Mouse (Mus musculus): ENCODE data around the gene Slc9a2. TPM values are rescaled to one million over a fixed set of nuclear protein-coding genes. Genes with fewer than 3 reads are reported as not detected.

The Slc9a2 gene
- polyA plus RNA-seq, 1 experiment from 2014 or later, result 0.05 TPM

GRCm38 (mm10) chr1:40767588-40767987, 87.2 kb downstream of the Slc9a2 start:
- Histone ChIP-seq H3K9ac (replicated peaks) (no peak overlapping the region), H3K9me3 (no peaks in the 10 kb centered on the region), H3K4me3 (replicated peaks) (no peak overlapping the region), H3K27ac (no peak overlapping the region), H3K4me2 (no peak overlapping the region), H3K36me3 (no peaks in the 10 kb centered on the region), H3K27me3 (no peaks in the 10 kb centered on the region), H3K4me1 (replicated peaks) (no peaks in the 10 kb centered on the region)
- no peak for ATAC-seq (ENCODE audit: insufficient number of reproducible peaks, insufficient read depth, low FRiP score, low TSS enrichment, low read depth)
- 87% methylated on average over 18 of the region's 18 CpGs for WGBS

GRCm38 (mm10) chr1:40768606-40769005, 88.2 kb downstream of the Slc9a2 start:
- Histone ChIP-seq H3K4me1 (replicated peaks) (no peaks in the 10 kb centered on the region), H3K4me2 (no peak overlapping the region), H3K36me3 (0 out of 2 replicates have a peak, but pooled peaks cover 6% of the 10 kb centered on the region), H3K27me3 (no peaks in the 10 kb centered on the region), H3K27ac (no peak overlapping the region), H3K9ac (replicated peaks) (no peak overlapping the region), H3K9me3 (no peaks in the 10 kb centered on the region), H3K4me3 (replicated peaks) (no peak overlapping the region)
- no peak for ATAC-seq (ENCODE audit: insufficient number of reproducible peaks, insufficient read depth, low FRiP score, low TSS enrichment, low read depth)
- WGBS, result 32% methylated on average over 6 of the region's 6 CpGs

- no peak for ATAC-seq (ENCODE audit: insufficient number of reproducible peaks, insufficient read depth, low FRiP score, low TSS enrichment, low read depth)
- H3K36me3 ChIP-seq, result peaks cover 11% of the 10 kb centered on the region
- 69% methylated on average over 4 of the region's 4 CpGs for WGBS
- H3K27me3 ChIP-seq, result no peaks in the 10 kb centered on the region
- no peaks in the 10 kb centered on the region for H3K9me3 ChIP-seq
- no peak overlapping the region for H3K4me3 ChIP-seq (replicated peaks)
- no peak overlapping the region for H3K27ac ChIP-seq
- H3K9ac ChIP-seq (replicated peaks), result no peak overlapping the region
- no peaks in the 10 kb centered on the region for H3K4me1 ChIP-seq (replicated peaks)
- H3K4me2 ChIP-seq, result no peak overlapping the region
Measured at GRCm38 (mm10) chr1:40769331-40769894, 89.0 kb downstream of the Slc9a2 start.

- no peak overlapping the region for H3K4me3 ChIP-seq (replicated peaks)
- H3K9me3 ChIP-seq, result no peaks in the 10 kb centered on the region
- no peaks in the 10 kb centered on the region for H3K27me3 ChIP-seq
- no peak overlapping the region for H3K4me2 ChIP-seq
- no peaks in the 10 kb centered on the region for H3K4me1 ChIP-seq (replicated peaks)
- no peak overlapping the region for H3K9ac ChIP-seq (replicated peaks)
- ATAC-seq (ENCODE audit: insufficient number of reproducible peaks, insufficient read depth, low FRiP score, low TSS enrichment, low read depth), result no peak
- H3K36me3 ChIP-seq, result peaks cover 11% of the 10 kb centered on the region
- H3K27ac ChIP-seq, result no peak overlapping the region
- 91% methylated on average over 7 of the region's 7 CpGs for WGBS
Measured at GRCm38 (mm10) chr1:40771196-40771970, 91.0 kb downstream of the Slc9a2 start.

- Histone ChIP-seq H3K27me3 (no peaks in the 10 kb centered on the region), H3K4me1 (replicated peaks) (no peaks in the 10 kb centered on the region), H3K4me2 (no peak overlapping the region), H3K27ac (no peak overlapping the region), H3K9ac (replicated peaks) (no peak overlapping the region), H3K36me3 (peaks cover 11% of the 10 kb centered on the region), H3K9me3 (no peaks in the 10 kb centered on the region), H3K4me3 (replicated peaks) (no peak overlapping the region)
- WGBS, result 91% methylated on average over 5 of the region's 5 CpGs
- no peak for ATAC-seq (ENCODE audit: insufficient number of reproducible peaks, insufficient read depth, low FRiP score, low TSS enrichment, low read depth)
Measured at GRCm38 (mm10) chr1:40773234-40773633, 92.9 kb downstream of the Slc9a2 start.

GRCm38 (mm10) chr1:40774040-40774439, 93.7 kb downstream of the Slc9a2 start:
- Histone ChIP-seq H3K4me3 (replicated peaks) (no peak overlapping the region), H3K27me3 (no peaks in the 10 kb centered on the region), H3K27ac (no peak overlapping the region), H3K4me2 (no peak overlapping the region), H3K36me3 (peaks cover 18% of the 10 kb centered on the region), H3K9me3 (peaks cover 6% of the 10 kb centered on the region), H3K4me1 (replicated peaks) (no peaks in the 10 kb centered on the region), H3K9ac (replicated peaks) (no peak overlapping the region)
- WGBS, result 95% methylated on average over 10 of the region's 10 CpGs
- ATAC-seq (ENCODE audit: insufficient number of reproducible peaks, insufficient read depth, low FRiP score, low TSS enrichment, low read depth), result no peak

- 74% methylated on average over 2 of the region's 2 CpGs for WGBS
- no peaks in the 10 kb centered on the region for H3K4me1 ChIP-seq (replicated peaks)
- peaks cover 10% of the 10 kb centered on the region for H3K9me3 ChIP-seq
- no peak overlapping the region for H3K4me2 ChIP-seq
- H3K27ac ChIP-seq, result no peak overlapping the region
- H3K36me3 ChIP-seq, result peaks cover 33% of the 10 kb centered on the region
- H3K27me3 ChIP-seq, result no peaks in the 10 kb centered on the region
- no peak overlapping the region for H3K9ac ChIP-seq (replicated peaks)
- no peak for ATAC-seq (ENCODE audit: insufficient number of reproducible peaks, insufficient read depth, low FRiP score, low TSS enrichment, low read depth)
- no peak overlapping the region for H3K4me3 ChIP-seq (replicated peaks)
Measured at GRCm38 (mm10) chr1:40776102-40776501, 95.7 kb downstream of the Slc9a2 start.

- H3K9me3 ChIP-seq, result peaks cover 10% of the 10 kb centered on the region
- WGBS, result 93% methylated on average over 3 of the region's 3 CpGs
- peaks cover 33% of the 10 kb centered on the region for H3K36me3 ChIP-seq
- H3K27me3 ChIP-seq, result no peaks in the 10 kb centered on the region
- ATAC-seq (ENCODE audit: insufficient number of reproducible peaks, insufficient read depth, low FRiP score, low TSS enrichment, low read depth), result no peak
- no peaks in the 10 kb centered on the region for H3K4me1 ChIP-seq (replicated peaks)
- H3K27ac ChIP-seq, result no peak overlapping the region
- no peak overlapping the region for H3K4me3 ChIP-seq (replicated peaks)
- H3K9ac ChIP-seq (replicated peaks), result no peak overlapping the region
- H3K4me2 ChIP-seq, result no peak overlapping the region
Measured at GRCm38 (mm10) chr1:40776763-40777162, 96.4 kb downstream of the Slc9a2 start.

- WGBS, result 93% methylated on average over 7 of the region's 7 CpGs
- H3K9ac ChIP-seq (replicated peaks), result no peak overlapping the region
- no peaks in the 10 kb centered on the region for H3K4me1 ChIP-seq (replicated peaks)
- no peak overlapping the region for H3K4me2 ChIP-seq
- peaks cover 24% of the 10 kb centered on the region for H3K36me3 ChIP-seq
- H3K27me3 ChIP-seq, result no peaks in the 10 kb centered on the region
- ATAC-seq (ENCODE audit: insufficient number of reproducible peaks, insufficient read depth, low FRiP score, low TSS enrichment, low read depth), result no peak
- H3K4me3 ChIP-seq (replicated peaks), result no peak overlapping the region
- no peak overlapping the region for H3K27ac ChIP-seq
- H3K9me3 ChIP-seq, result peaks cover 10% of the 10 kb centered on the region
Measured at GRCm38 (mm10) chr1:40783450-40783849, 103.1 kb downstream of the Slc9a2 start.

GRCm38 (mm10) chr1:40784306-40784705, 103.9 kb downstream of the Slc9a2 start:
- H3K27me3 ChIP-seq, result no peaks in the 10 kb centered on the region
- peaks cover 16% of the 10 kb centered on the region for H3K36me3 ChIP-seq
- no peak overlapping the region for H3K27ac ChIP-seq
- no peak for ATAC-seq (ENCODE audit: insufficient number of reproducible peaks, insufficient read depth, low FRiP score, low TSS enrichment, low read depth)
- no peak overlapping the region for H3K9ac ChIP-seq (replicated peaks)
- H3K9me3 ChIP-seq, result peaks cover 1% of the 10 kb centered on the region; the same call in 1 of the 2 replicates
- H3K4me1 ChIP-seq (replicated peaks), result no peaks in the 10 kb centered on the region
- H3K4me3 ChIP-seq (replicated peaks), result no peak overlapping the region
- H3K4me2 ChIP-seq, result no peak overlapping the region
- WGBS, result 83% methylated on average over 9 of the region's 9 CpGs

- WGBS, result 87% methylated on average over 11 of the region's 11 CpGs
Measured at GRCm38 (mm10) chr1:40785876-40786445, 105.6 kb downstream of the Slc9a2 start.

More at GRCm38 (mm10) chr1:40785876-40786445, 105.6 kb downstream of the Slc9a2 start:
- Histone ChIP-seq H3K27ac (no peak overlapping the region), H3K4me2 (no peak overlapping the region), H3K9ac (replicated peaks) (no peak overlapping the region), H3K36me3 (peaks cover 3% of the 10 kb centered on the region; the same call in 1 of the 2 replicates), H3K9me3 (no peaks in the 10 kb centered on the region), H3K4me3 (replicated peaks) (no peak overlapping the region), H3K27me3 (no peaks in the 10 kb centered on the region), H3K4me1 (replicated peaks) (no peaks in the 10 kb centered on the region)
- ATAC-seq (ENCODE audit: insufficient number of reproducible peaks, insufficient read depth, low FRiP score, low TSS enrichment, low read depth), result no peak
